Mouse (Mus musculus): ENCODE results near the gene Nfrkb. TPM values are rescaled to one million over a fixed set of nuclear protein-coding genes. Genes with fewer than 3 reads are reported as not detected.

Gene Nfrkb
- total RNA-seq, 2 experiments from 2014 or later: 42.1 to 42.6 TPM

DNA sequence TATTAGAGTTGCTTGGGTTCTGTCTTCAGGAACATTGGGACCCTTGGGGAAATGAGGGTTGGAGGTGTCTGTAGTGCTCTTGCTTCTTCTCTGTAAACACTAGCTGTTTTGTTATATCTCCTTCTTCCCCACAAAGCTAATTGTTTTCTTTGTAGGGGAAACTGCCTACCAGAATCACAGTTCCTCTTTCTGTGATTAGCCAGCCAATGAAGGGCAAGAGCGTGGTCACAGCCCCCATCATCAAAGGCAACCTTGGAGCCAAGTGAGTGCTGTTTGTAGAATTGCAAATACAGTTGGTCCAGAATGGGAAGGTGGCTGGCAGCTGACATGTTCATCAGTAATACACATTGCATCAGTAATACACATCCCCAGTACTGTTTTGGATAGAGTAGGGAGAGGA, 32.8 kb downstream of the Nfrkb start:
- intact Hi-C loops (cut with DNase I): no loop called here

DNA sequence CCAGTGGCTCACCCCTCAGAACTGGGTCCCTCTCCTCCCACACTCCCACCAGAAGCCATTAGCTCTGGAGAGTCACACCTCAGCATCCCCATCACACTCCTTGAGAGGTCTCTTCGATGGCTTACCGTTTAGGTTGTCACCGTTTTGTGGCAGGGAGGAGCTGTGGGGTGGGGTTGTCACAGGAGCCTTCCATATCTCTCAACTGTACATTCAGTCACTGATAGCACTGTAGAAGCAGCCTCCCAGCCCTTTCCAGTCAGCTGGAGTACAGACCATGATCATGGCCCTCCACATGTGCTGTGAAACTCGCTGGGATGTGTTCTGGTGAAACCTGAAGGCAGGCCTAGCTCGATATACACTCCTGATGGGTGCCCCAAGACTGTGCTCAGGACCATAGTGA, 36.2 kb downstream of the Nfrkb start:
- DNase-seq: no peak
- intact Hi-C loops (cut with DNase I): no loop called here

More for the DNA sequence above, 32.8 kb downstream of the Nfrkb start:
- no peak for DNase-seq

DNA sequence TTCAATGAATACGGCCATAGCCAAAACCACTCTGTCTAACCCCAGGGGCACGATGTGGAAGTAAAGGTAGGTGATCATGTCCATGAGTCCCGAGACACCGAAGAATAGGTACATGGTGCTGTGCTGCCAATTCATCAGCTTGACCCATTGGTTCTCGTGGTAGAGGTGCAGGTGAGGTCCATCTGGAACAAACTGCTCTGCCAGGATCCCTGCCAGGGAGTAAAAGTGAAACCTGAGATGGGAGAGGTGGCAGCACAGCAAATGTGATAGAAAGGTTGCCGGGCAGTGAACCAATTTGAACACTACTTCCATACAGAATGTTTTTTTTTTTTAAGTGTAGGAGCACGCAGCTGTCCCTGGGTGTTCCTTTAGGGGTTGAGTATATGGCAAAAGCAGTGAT, 43.0 kb downstream of the Nfrkb start:
- no peak for DNase-seq
- intact Hi-C loops (cut with DNase I): no loop called here

DNA sequence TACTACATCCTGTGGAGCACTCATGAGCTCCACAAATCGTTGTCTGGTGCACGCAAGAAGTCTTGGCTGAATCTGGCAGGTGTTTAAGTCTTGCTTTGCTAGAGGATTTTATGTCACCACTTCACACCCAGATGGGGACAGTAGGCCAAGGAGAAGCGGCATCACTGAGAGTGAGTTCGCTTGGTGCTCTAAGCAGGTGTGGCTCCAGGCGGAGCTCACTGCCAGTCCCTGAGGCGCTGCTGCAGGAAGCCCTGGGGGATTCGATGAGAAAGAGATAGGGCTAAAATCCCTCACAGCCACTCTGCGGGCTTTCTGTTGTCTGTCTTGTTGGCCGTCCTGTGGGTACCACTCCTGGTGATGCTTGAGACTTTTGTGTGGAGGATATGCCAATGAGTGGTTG, 44.0 kb downstream of the Nfrkb start:
- DNase-seq: no peak
- intact Hi-C loops (cut with DNase I): no loop called here

DNA sequence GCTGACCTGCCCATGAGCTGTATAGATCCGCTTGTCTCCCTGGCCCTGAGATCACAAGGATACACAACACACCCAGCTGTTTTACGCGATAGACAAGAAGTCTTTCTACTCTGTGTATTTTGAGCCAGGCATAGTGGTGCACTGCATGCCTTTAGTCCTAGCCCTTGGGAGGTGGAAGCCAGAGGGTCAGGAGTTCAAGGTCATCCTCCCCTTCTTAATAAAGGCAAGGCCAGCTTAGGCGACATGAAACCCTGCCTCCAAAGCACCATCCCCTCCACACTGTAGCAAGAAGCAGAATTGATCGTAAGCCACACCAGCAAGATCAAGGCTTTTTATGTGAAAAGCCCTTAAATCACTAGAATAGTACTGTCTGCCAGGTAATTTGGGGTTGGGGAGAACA, 45.8 kb downstream of the Nfrkb start:
- DNase-seq: no peak
- intact Hi-C loops (cut with DNase I): no loop called here

DNA sequence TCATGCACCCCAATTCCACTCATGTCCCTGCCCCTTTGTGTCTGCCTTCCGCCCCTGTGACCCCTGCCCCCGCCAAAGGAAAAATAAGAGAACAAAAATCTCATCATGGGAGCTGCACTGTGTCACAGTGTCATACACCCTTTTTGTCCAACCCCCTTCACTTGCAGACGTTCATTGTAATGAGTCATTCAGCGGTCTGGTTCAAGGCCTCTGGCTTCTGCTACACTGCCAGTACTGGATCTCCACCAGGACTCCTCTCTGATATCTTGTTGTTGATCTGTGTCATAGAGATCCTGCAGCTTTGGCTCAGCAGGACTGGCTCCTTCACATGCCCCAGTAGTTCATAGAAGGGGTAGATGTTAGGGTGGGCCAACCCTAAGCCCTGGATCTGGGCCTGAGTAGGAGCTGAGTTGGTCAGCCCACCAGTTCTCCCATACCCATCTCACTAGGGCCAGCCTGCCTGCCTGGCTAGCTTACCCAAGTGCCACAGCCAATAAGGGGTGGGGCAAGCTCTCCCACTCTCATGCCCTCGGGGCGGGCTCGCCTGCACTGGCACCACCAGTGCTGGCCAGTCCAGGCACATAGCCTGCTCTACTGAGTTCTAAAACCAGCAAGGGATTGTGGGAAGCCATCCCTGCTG, 46.5 kb downstream of the Nfrkb start:
- intact Hi-C loops (cut with DNase I): no loop called here
- DNase-seq: peak; percentile 21

DNA sequence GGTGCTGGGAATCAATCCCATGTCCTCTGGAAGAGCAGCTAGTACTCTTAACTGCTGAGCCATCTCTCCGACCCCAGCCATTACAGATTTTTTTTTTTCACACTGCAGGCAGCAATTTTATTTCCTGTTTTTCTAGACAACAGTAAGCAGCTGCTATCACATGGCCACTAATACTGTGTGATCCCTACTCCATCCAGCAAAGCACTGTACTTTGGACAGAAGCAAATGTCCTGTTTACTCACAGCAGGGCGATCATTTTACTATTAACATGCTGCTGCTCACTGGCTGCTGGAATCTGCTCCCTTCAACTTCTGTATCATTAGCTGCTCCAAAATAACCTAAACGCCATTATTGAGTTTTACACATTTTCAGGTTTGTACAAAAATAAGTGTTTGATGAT, 47.4 kb downstream of the Nfrkb start:
- DNase-seq: no peak
- intact Hi-C loops (cut with DNase I): no loop called here

DNA sequence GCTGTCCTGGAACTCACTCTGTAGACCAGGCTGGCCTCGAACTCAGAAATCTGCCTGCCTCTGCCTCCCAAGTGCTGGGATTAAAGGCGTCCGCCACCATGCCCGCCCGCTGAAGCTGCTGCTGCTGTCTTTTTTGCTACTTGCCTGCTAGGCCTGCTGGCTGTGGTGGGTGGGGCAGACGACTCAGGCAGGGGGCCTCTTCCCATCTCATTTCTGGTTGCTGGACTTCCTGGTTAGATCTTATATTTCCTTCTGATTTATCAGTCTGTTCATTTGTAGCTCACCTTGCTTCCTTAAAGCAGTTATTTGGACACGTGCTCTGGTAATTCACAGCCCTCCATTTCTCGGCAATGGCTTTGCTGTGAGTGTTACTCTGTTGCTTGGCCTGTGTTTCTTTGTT, 49.4 kb downstream of the Nfrkb start:
- intact Hi-C loops (cut with DNase I): no loop called here
- DNase-seq: no peak

DNA sequence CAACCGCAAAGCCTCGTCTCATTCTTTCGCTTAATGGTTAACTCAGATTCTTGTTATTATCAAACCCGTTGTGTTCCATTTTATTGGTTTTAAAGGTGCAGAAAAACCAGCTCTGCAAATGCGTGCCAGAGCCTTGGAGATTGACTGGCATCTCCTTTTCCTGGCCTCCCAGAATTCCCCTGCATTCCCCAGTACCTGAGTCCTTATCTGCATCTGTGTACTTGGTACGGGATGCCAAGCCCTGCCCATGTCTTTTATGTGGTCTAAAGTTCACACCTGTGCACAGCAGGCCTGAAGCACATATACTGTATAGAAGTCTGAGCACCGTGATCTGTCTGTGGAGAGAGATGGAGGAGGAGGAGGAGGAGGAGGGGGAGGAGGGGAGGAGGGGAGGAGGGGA, 51.9 kb downstream of the Nfrkb start:
- DNase-seq: no peak
- intact Hi-C loops (cut with DNase I): no loop called here

DNA sequence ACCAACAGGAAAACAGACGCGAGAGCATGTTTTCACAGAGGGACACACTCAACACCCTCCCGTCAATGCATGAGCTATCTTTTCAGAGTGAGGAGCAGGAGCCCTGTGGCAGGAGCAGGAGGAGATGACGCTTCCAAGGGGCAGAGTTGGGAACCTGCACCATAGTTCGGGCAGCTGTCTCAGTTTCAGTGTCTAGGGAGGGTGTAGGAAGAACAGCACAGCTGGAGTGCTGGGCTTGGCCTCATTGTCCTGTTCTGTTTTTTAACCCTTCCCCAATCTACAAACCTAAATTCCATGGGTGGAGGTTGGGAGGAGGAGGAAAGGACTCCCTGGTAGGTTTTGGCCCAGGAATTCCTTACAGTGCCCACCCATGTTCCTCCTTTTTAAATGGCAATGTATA, 52.8 kb downstream of the Nfrkb start:
- intact Hi-C loops (cut with DNase I): no loop called here

DNA sequence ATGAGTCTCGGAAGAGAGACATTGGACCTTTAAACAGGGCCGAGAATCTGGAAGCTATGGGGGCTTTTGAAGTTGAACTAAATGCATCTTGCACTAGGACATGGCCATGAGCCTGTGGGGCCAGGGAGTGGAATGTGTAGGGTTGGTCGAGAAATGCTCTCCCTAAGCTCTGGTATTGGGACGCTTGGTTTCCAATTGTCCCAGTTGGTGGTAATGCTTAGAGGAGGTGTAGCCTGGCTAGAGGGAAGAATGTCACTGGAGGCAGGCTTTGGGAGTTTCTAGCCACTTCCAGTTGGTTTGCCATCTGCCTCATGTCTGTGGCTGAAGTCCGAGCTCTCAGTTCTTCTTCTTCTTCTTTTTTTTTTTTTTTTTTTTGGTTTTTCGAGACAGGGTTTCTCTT, 53.3 kb downstream of the Nfrkb start:
- DNase-seq: no peak
- intact Hi-C loops (cut with DNase I): no loop called here

More for the DNA sequence above, 52.8 kb downstream of the Nfrkb start:
- no peak for DNase-seq

DNA sequence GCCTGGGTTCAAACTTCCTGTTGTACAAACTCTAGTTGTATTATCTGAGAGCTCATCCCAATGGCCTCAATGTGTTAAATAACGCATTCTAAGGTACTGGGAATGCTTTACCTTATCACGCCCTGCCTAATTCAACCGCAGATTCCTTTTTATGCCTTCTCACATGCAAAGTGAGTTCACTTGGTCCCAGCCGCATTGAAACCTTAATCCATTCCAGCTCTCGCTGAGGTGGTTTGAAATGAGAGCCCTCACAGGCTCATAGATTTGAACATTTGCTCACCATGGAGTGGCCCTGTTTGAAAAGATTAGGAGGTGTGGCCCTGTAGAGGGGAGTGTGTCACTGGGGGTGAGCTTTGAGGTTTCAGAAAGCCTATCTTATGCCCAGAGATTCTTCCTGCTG, 54.4 kb downstream of the Nfrkb start:
- DNase-seq: no peak
- intact Hi-C loops (cut with DNase I): no loop called here

DNA sequence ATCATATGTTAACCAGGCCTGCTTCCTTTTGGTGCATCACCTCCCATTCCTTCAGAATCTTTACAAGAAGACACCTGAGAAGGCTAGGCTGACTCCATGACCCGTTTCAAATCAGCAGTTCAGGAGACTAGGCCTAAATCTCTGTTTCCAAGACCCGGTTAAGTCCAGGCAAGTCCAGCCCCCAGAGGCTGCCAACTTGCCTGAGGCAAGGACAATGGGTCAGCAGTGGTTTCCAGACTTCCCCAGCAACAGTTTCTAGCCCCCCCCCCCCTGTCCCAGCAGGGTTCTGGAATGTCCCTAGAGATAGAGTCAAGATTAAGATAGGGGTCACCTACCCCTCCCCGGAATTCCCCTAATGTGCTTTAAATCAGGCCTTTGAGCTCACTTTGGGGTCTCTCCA, 55.5 kb downstream of the Nfrkb start:
- no peak for DNase-seq
- intact Hi-C loops (cut with DNase I): no loop called here

DNA sequence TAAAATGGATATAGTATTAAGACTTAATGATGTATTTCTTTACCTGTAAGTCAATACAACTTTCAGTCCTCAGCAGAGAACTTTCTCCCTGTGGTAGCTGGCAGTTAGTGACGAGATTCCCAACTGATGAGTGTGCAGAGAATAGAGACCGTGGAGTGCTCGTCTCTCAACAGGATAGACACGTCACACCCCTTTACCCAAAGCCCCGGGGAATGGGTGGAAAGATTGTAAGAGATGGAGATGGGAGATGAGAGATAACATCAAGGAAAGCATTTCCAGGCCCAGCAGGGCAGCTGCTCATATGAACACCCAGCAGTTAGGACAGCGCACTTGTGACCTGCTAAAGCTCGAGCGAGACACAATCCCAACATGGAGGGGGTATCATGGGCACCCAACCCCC, 58.2 kb downstream of the Nfrkb start:
- intact Hi-C loops (cut with DNase I): no loop called here
- DNase-seq: no peak

DNA sequence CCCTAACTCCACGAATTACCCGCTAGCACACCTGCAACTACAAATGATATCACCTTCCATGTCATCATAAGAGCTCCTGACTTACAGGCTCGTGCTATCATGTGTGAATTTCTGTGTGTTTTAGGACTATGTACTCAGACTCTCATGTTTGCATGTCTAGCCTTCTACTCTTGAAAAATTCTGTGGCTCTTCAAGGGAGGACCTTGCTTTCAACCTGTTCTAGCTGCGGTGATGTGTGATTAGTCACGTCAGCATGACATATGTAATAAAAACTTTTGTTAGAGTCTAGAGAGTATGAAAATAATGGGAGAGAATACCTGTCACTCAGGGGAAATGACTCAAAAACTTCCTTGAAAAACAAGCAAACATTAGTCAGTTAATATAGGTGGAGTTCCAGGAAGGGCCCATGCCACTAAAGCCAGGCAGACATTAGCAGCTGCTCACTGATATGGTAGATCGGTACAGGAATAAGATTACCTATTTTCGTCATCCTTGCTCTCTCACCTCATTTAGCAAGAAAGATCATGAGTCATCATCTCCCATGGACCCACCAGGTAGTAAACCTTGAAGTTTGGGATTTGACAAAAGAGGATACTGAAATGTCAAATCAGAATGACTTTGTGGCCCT, 63.3 kb downstream of the Nfrkb start:
- intact Hi-C loops (cut with DNase I): no loop called here
- no peak for DNase-seq

DNA sequence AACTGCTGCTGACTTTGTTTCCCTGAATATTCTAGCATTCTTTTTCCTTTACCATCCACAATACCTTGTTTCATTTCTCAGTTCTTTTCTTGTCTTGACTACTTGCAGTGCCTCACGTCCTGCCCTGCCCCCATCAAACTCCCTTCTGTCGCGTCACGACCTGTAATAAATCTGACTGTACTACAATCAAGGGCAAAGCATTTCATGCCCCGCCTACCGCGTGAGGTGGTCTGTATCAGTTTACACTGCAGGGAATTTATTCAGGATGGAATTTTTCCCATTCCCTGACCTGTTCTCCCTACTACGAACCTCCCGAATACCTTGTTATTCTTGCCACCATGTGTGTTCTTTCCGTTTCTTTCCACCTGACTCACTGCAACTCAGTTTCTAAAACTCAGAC, 66.2 kb downstream of the Nfrkb start:
- intact Hi-C loops (cut with DNase I): no loop called here
- DNase-seq: no peak

DNA sequence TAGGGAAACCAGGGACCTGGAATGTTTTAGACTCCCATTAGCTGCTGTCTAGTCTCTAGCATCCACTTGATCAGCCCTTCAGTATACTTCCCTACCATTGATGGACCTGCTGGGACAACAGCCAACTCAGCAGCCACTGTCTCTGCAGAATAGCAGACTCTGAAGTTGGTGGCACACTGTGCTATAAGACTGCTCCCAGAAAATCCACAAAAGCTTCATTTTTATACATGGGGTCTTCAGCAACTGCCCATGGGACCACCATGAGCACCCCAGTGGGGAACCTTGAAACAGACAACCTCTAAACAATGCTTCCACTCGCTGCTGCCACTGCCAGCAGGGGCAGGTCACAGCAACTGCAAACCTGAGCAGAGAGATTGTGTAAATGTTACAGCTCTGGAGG, 68.4 kb downstream of the Nfrkb start:
- intact Hi-C loops (cut with DNase I): no loop called here
- no peak for DNase-seq

DNA sequence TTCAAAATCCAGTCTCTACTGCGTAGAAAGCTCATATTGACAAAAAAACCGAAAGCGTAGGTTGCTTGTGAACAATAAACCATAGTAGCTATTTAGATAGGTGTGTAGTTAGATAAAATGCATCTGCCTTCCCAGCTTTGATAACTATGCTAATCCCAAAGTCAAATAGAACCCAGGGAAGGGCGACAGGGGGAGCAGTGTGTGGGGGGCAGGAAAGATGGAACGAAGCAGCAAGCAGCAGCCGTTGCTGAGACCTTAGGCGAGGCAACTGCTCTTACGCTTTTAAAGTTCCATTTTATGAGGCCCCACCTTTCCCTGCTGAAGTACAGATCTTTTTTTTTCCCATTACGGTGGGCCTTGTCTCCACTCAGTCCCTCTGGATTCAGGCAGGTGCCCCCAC, 77.2 kb downstream of the Nfrkb start:
- intact Hi-C loops (cut with DNase I): no loop called here
- no peak for DNase-seq

DNA sequence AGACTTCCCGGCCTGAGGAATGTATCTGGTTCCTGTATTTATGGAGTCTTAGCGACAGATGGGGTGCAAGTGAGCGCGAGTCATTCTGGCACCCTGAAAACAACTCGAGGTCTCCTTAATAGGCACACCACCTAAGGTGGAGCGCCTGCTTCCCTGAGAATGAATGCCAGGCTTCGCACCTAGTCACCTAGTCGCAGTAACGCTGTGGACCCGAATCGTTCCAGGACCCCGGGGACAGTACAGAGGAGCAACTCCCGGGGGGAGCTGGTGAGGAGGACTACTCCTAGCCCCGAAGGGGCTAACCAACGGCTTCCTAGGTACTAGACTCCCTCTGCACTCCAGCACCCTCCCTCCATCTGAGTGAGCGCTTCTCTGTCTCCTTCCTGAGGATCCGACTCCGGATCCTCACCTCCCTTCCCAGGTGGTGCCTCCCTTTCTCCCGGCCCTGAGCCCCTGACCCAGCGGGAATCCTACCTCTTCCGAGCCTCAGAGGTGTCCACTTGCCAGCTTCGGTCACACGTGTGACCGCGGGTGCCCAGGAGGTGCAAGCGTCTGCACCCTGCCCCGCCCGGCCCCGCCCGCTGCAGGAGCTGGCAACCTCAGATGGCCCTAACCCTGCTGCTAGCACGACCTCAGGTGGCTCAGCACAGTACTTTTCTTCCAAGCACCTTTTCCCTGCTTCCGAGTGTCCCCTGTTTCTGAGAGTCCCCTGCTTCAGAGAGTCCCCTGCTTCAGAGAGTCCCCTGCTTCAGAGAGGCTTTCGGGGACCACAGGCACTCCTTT, 77.9 kb downstream of the Nfrkb start, which contains the start of gene Tmem45b:
Gene Tmem45b (minus strand): TSS at position 771 of the 783 bp plus-strand sequence.
- intact Hi-C loops (cut with DNase I): no loop called here
- no peak for DNase-seq
